Comparison of ENCODE assay signal across 21 mouse cellular contexts in the genomic region with DNA sequence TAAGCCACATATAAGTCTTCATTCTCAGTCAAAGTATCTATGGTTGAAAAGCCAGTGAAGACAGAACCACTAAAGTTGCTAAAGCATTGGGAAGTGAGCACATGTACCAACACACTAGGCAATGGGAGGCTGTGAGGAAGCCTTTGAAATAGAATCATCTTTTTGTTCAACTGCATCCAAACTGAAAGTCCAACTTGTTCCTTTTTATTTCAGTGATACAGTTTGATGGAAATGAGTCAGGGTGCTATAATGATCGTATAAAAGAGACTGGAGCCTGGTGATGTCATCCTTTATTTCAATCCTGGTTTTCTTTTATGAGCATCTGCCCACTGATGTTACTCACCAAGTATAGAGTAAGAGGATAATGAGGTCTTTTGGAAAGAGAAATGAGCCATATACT.
DNase-seq lines count a peak whose midpoint lies in the region; ATAC-seq lines count a peak whose summit lies in the region.
"Had no signal": no experiment of that assay in that cellular context is flagged by ENCODE, and none has a peak within 500 bp of the region (broad histone marks: within the 10 kb centered on the region; RNA-seq: fewer than 3 reads in every experiment).

No protein-coding gene starts in this region.

- no peak overlapping the region for H3K27ac ChIP-seq in heart, embryonic 12.5 days (ENCODE audit: poor library complexity, severe bottlenecking)
- H3K27ac ChIP-seq: embryonic facial prominence, embryonic 10.5 days; forebrain, embryonic 13.5 days; heart, embryonic 13.5 days; hindbrain, embryonic 15.5 days had no signal

- no peaks in the 10 kb centered on the region for H3K4me1 ChIP-seq in heart, embryonic 12.5 days (replicated peaks)
- H3K4me1 ChIP-seq: embryonic facial prominence, embryonic 10.5 days; forebrain, embryonic 13.5 days; heart, embryonic 13.5 days; hindbrain, embryonic 15.5 days had no signal

- no peak overlapping the region for H3K9ac ChIP-seq in heart, embryonic 12.5 days
- H3K9ac ChIP-seq: forebrain, embryonic 13.5 days; forebrain, postnatal 0 days; heart, embryonic 13.5 days; hindbrain, embryonic 15.5 days had no signal

- no peak overlapping the region for H3K4me3 ChIP-seq in heart, embryonic 12.5 days
- H3K4me3 ChIP-seq: embryonic facial prominence, embryonic 10.5 days; forebrain, embryonic 13.5 days; heart, embryonic 13.5 days; hindbrain, embryonic 15.5 days had no signal

- no peaks in the 10 kb centered on the region for H3K9me3 ChIP-seq in heart, embryonic 12.5 days (replicated peaks)
- H3K9me3 ChIP-seq: embryonic facial prominence, embryonic 10.5 days; forebrain, embryonic 13.5 days; G1E; heart, embryonic 13.5 days; hindbrain, embryonic 15.5 days had no signal

- H3K4me2 ChIP-seq in heart, embryonic 12.5 days = no peak overlapping the region
- H3K4me2 ChIP-seq: forebrain, embryonic 13.5 days; heart, embryonic 13.5 days; hindbrain, embryonic 15.5 days had no signal

- H3K27me3 ChIP-seq in heart, embryonic 12.5 days (replicated peaks) = no peaks in the 10 kb centered on the region
- H3K27me3 ChIP-seq: forebrain, embryonic 13.5 days; heart, embryonic 13.5 days; hindbrain, embryonic 15.5 days; Patski had no signal

- WGBS in heart, embryonic 12.5 days = 73% methylated on average over 1 of the region's 1 CpGs

- no peaks in the 10 kb centered on the region for H3K36me3 ChIP-seq in heart, embryonic 12.5 days
- H3K36me3 ChIP-seq: embryonic facial prominence, embryonic 10.5 days; G1E; heart, embryonic 13.5 days; hindbrain, embryonic 15.5 days had no signal

- DNase-seq in frontal cortex, adult 2 months (ENCODE audit: extremely low spot score in 1 of 2, low spot score in 1 of 2) = peak; percentile 3 to 35
- DNase-seq in frontal cortex, postnatal 10 days (ENCODE audit: low spot score in 2 of 2) = no peak
- peak; percentile 7 for DNase-seq in 3134 (ENCODE audit: extremely low read depth, insufficient read length, low spot score)
- peak; percentile 73 for DNase-seq in Muller cell, postnatal 12 days (ENCODE audit: inconsistent ontology term)
- peak; percentile 50 for DNase-seq in telencephalon, adult 2 months (ENCODE audit: low read depth, low spot score)
- DNase-seq: adrenal gland, postnatal 14 days; cerebellum, adult 18-20 months; cerebellum, postnatal 10 days; forebrain, postnatal 0 days; gastrocnemius, postnatal 25 days; heart, postnatal 36 days had no signal

- ATAC-seq in megakaryocyte progenitor cell, adult 5-6 weeks (replicated peaks; ENCODE audit: poor library complexity) = no peak
- ATAC-seq in heart, embryonic 12.5 days (ENCODE audit: insufficient number of reproducible peaks, low FRiP score) = no peak
- ATAC-seq: activated CD4-positive, CD25-positive, alpha-beta regulatory T cell, adult 4 months; CD4-positive, CD25-positive, alpha-beta regulatory T cell, adult 4 months; forebrain, embryonic 13.5 days; forebrain, postnatal 0 days; Patski had no signal

Comparison
In these comparisons a context has a peak if more than half of its experiments do, and no peak if none do; other contexts are left out.
1. DNase-seq: peak in frontal cortex, adult 2 months (2 of 2), 3134 (single experiment), Muller cell, postnatal 12 days (single experiment) and telencephalon, adult 2 months (single experiment); none in frontal cortex, postnatal 10 days (0 of 2).